Mouse (Mus musculus): ENCODE results near the gene Ptgfrn. TPM values are rescaled to one million over a fixed set of nuclear protein-coding genes. Genes with fewer than 3 reads are reported as not detected.

The Ptgfrn gene
- total RNA-seq, 2 experiments from 2014 or later, result 1.2 to 1.8 TPM

DNA sequence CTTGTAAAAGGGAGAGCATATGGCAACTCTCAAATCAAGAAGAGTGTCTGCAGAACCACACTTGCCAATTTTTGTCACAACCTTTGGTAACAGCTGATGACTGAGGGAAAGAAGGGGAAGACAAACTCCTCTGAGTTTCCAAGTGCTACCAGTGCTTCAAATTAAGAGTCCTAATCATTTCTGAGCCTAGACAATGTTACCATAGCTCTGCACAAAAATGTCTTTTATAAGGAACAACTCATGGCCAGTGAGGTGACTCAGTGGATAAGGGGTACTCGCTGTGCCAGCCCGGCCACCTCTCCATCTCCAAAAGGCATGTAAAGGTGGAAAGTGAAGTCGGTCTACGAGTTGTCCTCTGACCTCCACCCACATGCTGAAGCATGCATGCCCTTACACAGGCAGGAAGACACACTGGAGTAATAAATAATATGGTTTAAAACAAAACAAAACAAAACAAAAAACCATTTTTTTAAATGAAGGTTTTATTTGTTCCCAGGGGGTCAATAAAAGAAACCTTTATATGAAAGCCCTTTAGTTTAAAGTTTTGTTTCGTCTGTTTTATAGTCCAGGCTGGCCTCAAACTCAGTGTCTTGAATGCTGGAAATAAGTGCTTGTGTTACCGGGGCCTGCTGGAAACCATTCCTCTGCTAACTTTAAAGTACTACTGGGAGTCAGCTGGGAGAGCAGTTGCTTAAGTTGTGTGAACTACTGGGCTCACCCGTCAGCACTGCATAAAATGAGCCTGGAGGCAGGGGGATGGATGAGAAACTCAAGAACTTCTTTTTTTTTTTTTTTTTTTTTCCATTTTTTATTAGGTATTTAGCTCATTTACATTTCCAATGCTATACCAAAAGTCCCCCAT, 23.3 kb downstream of the Ptgfrn start:
- ATAC-seq (ENCODE audit: poor library complexity, severe bottlenecking), result no peak

- ATAC-seq (ENCODE audit: poor library complexity, severe bottlenecking), result no peak
Observed at GRCm38 (mm10) chr3:101080925-101081324, 29.2 kb downstream of the Ptgfrn start.

- no peak for ATAC-seq (ENCODE audit: poor library complexity, severe bottlenecking)
Observed at GRCm38 (mm10) chr3:101078344-101078743, 31.7 kb downstream of the Ptgfrn start.

- ATAC-seq (ENCODE audit: poor library complexity, severe bottlenecking), result no peak
Observed at GRCm38 (mm10) chr3:101077710-101078100, 32.4 kb downstream of the Ptgfrn start.

- no peak for ATAC-seq (ENCODE audit: poor library complexity, severe bottlenecking)
Observed at GRCm38 (mm10) chr3:101076966-101077709, 32.9 kb downstream of the Ptgfrn start.

GRCm38 (mm10) chr3:101075866-101076265, 34.2 kb downstream of the Ptgfrn start:
- no peak for ATAC-seq (ENCODE audit: poor library complexity, severe bottlenecking)

GRCm38 (mm10) chr3:101073384-101073783, 36.7 kb downstream of the Ptgfrn start:
- no peak for ATAC-seq (ENCODE audit: poor library complexity, severe bottlenecking)

GRCm38 (mm10) chr3:101072506-101073215, 37.4 kb downstream of the Ptgfrn start:
- peak; percentile 60 for ATAC-seq (ENCODE audit: poor library complexity, severe bottlenecking)

GRCm38 (mm10) chr3:101071576-101071975, 38.5 kb downstream of the Ptgfrn start:
- no peak for ATAC-seq (ENCODE audit: poor library complexity, severe bottlenecking)

DNA sequence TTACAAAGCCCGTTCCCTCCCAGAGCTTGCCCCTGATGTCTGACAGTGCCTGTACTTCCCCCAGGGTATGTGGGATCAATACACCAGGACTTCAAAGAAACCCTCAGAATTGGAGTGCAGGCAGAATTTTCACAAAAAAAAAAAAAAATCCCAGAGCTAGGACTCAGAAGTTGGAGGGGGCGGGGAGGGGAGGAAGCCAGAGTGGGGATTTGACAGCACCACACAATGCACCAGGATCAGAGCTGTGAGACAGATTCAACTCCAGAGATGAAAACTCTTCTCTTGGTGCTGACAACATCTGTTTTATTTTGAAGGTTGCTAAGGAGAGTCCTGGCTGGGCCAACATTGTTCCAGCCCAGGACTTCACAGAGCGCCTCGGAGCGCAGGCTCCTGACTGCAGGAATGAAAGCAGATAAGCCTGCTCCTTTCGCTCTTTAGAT, 39.3 kb downstream of the Ptgfrn start:
- ATAC-seq (ENCODE audit: poor library complexity, severe bottlenecking), result no peak

DNA sequence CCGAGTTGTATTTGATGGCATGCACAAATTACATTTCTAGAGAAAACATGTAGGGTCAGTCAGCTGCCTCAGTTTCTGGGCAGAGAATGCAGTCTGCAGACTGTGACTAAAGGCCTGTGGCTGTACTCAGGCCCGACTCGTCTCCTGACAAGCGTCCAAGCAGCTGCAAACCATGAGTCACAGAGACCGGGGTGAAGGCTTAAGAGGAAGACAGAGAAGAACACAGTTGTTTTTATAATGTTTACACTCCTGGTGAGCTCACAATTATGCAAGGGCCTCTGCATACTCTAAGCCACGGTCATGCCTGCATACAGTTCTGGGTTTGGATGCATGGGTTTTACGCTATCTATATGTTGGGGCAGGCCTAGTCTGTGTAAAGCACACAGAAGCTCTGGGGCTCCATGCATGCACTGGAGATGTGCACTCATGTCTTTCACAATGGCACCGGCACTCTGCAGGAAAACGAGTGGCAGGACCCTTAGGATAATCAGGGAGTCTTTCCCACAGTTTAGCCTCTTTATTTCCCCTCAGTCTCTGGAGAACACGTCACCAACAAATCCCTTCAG, 39.8 kb downstream of the Ptgfrn start:
- ATAC-seq (ENCODE audit: poor library complexity, severe bottlenecking), result no peak

GRCm38 (mm10) chr3:101068701-101069100, 41.4 kb downstream of the Ptgfrn start:
- ATAC-seq (ENCODE audit: poor library complexity, severe bottlenecking), result no peak

DNA sequence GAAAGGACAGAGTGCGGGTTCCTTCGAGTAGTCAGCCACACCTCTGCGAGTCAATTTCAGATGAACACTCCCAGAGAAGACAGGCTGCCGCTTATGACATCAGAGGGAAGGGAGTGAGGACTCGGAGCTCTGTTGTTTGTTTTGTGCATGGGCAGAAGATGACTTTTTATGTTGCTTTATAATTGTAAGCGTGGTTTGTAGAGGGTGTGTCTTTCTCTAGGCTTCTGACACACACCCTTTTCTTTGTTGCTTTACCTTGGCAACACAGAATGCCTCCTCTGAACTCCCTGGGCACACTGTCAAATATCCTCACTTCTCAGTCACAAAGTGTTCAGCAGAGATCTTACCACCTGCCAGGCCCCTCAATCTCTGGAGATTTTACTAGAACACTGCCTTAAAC, 43.9 kb downstream of the Ptgfrn start:
- no peak for ATAC-seq (ENCODE audit: poor library complexity, severe bottlenecking)

DNA sequence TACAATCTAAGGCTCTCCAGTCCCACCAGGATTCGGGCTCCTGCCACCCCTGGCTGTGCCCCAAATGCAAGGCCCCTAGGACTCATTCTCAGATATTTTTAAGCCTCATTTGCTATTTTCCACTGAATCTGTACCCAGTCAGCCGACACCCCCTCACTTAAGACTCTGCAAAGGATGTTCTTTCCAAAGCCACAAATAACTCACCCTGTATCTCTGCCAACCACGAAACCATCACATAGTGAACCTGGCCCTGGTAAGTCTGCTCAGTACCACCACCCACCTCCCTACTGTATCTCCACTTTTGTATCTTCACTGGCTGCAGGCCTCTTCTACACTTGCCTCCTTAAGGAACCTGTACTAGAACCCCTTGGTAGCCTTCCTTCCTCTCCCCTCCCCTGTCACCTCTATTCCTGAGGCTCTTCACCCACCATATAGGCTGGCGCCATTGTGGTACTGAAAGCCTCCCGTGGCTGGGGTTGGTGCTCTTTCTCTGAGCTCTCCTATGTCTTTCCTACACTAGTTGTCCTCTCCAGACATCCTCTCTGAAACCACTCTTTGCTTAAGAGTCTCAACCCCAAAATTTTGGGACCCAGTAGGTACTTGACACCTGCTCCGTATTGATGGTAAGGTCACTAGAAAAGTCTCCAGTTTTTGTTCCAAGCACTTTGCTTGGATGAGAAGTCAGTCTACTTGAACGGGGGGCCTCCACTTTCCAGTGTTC, 48.1 kb downstream of the Ptgfrn start:
- ATAC-seq (ENCODE audit: poor library complexity, severe bottlenecking), result no peak

- peak; percentile 27; the same call in 1 of the 2 replicates for ATAC-seq (ENCODE audit: poor library complexity, severe bottlenecking)
Observed at GRCm38 (mm10) chr3:101059214-101059613, 50.9 kb downstream of the Ptgfrn start.

DNA sequence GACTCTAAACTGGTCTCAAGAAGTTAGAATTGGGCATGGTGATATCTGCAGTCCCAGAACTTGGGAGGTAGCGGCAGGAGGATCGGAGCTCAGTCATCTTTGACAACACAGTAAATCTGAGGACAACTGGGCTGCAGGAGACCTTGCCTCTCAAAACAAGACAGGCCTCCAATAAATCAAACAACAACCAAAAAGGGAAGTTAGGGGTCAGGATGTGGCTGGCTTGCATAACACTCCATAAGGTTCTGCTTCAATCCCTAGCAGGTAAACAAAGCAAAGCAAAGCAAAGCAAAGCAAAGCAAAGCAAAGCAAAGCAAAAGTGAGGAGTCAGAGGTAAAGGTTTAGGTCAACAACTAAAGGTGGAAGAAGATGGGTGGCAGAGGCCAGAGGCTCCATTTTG, 51.9 kb downstream of the Ptgfrn start:
- peak; percentile 75 for ATAC-seq (ENCODE audit: poor library complexity, severe bottlenecking)

DNA sequence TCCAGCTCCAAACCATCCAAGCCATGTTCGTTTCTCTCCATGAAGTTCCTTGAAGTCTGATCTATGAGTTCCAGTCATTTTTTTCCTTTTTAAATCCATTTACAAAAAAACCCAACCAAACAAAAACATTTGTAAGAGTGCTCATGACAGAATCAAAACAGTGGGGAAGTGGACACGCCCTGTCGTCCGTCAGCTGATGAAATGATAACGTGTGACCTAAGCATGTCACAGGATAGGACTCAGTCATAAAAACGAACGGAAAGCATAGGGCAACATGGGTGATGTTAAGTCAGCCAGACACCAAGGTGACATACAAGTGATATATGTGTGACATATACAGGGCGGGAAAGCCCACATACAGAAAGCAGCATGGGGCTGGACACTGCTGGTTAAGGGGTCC, 54.9 kb downstream of the Ptgfrn start:
- ATAC-seq (ENCODE audit: poor library complexity, severe bottlenecking), result peak; percentile 56

DNA sequence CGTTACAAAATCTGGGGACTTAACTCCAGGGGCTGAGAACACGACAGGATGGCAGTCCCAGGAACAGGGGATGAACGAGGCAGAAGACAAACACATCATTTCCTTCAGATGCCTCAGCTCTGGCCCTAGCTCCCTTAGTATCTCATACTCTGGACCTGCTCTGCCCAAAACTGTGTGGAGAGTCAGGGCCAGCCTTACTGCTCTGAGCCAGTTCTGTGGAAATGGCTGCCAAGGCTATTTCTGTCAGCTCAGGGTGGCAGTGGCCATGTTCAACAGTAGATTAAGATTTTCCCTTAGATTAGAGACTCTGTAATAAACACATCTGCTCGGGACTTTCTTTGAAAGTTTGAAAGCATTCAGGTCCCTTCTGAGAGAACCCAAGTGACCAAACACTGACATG, 58.5 kb downstream of the Ptgfrn start:
- no peak for ATAC-seq (ENCODE audit: poor library complexity, severe bottlenecking)

GRCm38 (mm10) chr3:101049997-101050396, 60.1 kb downstream of the Ptgfrn start:
- no peak for ATAC-seq (ENCODE audit: poor library complexity, severe bottlenecking)

GRCm38 (mm10) chr3:101048781-101049180, 61.3 kb downstream of the Ptgfrn start:
- no peak for ATAC-seq (ENCODE audit: poor library complexity, severe bottlenecking)
